Mouse (Mus musculus): ENCODE data around the gene Dnase2b.

DNA sequence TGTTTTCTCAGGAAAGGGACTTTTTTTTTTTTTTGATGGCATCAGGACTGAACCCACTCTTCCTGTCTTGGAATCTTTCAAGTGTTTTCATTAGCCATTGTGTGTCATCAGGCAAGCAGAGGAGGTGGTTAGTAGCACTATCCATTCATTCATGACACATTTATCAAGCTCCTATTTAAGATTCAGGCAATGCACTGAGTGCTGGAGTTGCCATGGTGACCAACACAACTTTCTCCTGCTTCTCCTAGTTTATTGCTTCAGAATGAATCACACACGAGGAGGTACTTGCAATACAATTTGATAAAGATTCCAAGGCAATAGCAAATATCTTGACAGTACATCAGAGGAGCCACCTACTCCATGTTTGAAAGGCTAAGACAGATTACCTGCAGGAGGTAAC is 8.0 kb downstream of the Dnase2b start:
- TF ChIP-seq GATA1 (IDR thresholded peaks at IDR 0.05; ENCODE audit: low read length) (no peak), TAL1 (IDR thresholded peaks at IDR 0.05; ENCODE audit: low read length) (no peak)

All from erythroblast, embryonic 14.5 days (primary cell).